Comparison of ENCODE assay signal across 8 mouse cellular contexts in genomic region chr13:21715864-21716539, GRCm38 (mm10). TPM values are rescaled to one million over a fixed set of nuclear protein-coding genes. Genes with fewer than 3 reads are reported as not detected.
DNase-seq lines count a peak whose midpoint lies in the region; ATAC-seq and TF ChIP-seq lines count a peak whose summit lies in the region.
"Not testable (repeated sequence)": the region's sequence is repeated elsewhere in the genome, so short reads cannot be mapped to it uniquely, and the experiment has no call there.

Gene Hist1h2bl, minus strand, starts transcription at chr13:21716143.
Gene Hist1h2ai, plus strand, starts transcription at chr13:21716422.

- ATAC-seq in heart, embryonic 14.5 days (ENCODE audit: insufficient number of reproducible peaks, insufficient read depth, low FRiP score, low read depth), result peak; percentile 86
- peak; percentile 86 for ATAC-seq in liver, embryonic 11.5 days (replicated peaks; ENCODE audit: low FRiP score)

- not testable (repeated sequence) for H3ac ChIP-seq in myocyte (ENCODE audit: control insufficient read depth, insufficient read length)

- peak; percentile 57 to 71 for DNase-seq in CD8-positive naive resting alpha-beta T cell, adult 2 months (ENCODE audit: low read depth in 2 of 2, low spot score in 2 of 2)
- peak; percentile 97 for DNase-seq in c-Kit-negative CD71-positive TER-119-positive erythroid progenitor cells, embryonic 14.5 days (ENCODE audit: low read depth, low spot score)
- DNase-seq in fibroblast of lung, adult 2 months (ENCODE audit: low read depth), result peak; percentile 88
- DNase-seq in kidney, postnatal 10 days, result peak; percentile 81
- peak; percentile 76 for DNase-seq in liver, embryonic 11.5 days (ENCODE audit: low spot score)
- peak; percentile 87 to 92 for DNase-seq in spleen, postnatal 4 days (ENCODE audit: low spot score in 2 of 2)

- peak within 1 kb of the TSS; percentile 75 for H3K9ac ChIP-seq in heart, embryonic 14.5 days (ENCODE audit: low read length)
- peak within 1 kb of the TSS; percentile 73 for H3K9ac ChIP-seq in liver, embryonic 11.5 days (ENCODE audit: low read depth, low read length)

- H3K36me3 ChIP-seq in heart, embryonic 14.5 days (ENCODE audit: control insufficient read depth, insufficient read depth, low read length); liver, embryonic 11.5 days (ENCODE audit: control insufficient read depth, insufficient read depth, low read length); myocyte (ENCODE audit: control insufficient read depth, insufficient read depth): not testable (repeated sequence)

- H3K9me3 ChIP-seq in heart, embryonic 14.5 days (ENCODE audit: control insufficient read depth, low read length); liver, embryonic 11.5 days (ENCODE audit: control insufficient read depth, low read length): not testable (repeated sequence)

- peak within 1 kb of the TSS; percentile 37 to 53 for H3K4me3 ChIP-seq in heart, embryonic 14.5 days (ENCODE audit: control insufficient read depth in 1 of 2, insufficient read depth in 1 of 2, low read depth in 1 of 2, low read length in 2 of 2)
- peak within 1 kb of the TSS; percentile 52 for H3K4me3 ChIP-seq in liver, embryonic 11.5 days (ENCODE audit: low read depth, low read length)
- peak within 1 kb of the TSS; percentile 30 for H3K4me3 ChIP-seq in myocyte

- H3K27ac ChIP-seq in heart, embryonic 14.5 days (replicated peaks in 1 of 2; ENCODE audit: control insufficient read depth in 1 of 2, insufficient read depth in 1 of 2, low read depth in 2 of 2, low read length in 2 of 2), result peak within 1 kb of the TSS; percentile 90 to 92
- peak within 1 kb of the TSS; percentile 97 for H3K27ac ChIP-seq in liver, embryonic 11.5 days (ENCODE audit: low read depth, low read length)

- peak; percentile 61 for TF ChIP-seq POLR2A in myocyte (IDR thresholded peaks at IDR 0.05; ENCODE audit: insufficient read length, low read depth)

- WGBS in heart, embryonic 14.5 days, result under 1% methylated on average over 28 of the region's 50 CpGs
- under 1% methylated on average over 28 of the region's 50 CpGs for WGBS in liver, embryonic 11.5 days

- H3K4me2 ChIP-seq in heart, embryonic 14.5 days (ENCODE audit: low read length), result peak within 1 kb of the TSS; percentile 74
- H3K4me2 ChIP-seq in liver, embryonic 11.5 days, result peak within 1 kb of the TSS; percentile 74
- peak within 1 kb of the TSS; percentile 97 for H3K4me2 ChIP-seq in myocyte (ENCODE audit: low read depth)

- H3K27me3 ChIP-seq in heart, embryonic 14.5 days (ENCODE audit: control insufficient read depth, insufficient read depth, low read length); liver, embryonic 11.5 days (replicated peaks; ENCODE audit: control insufficient read depth, insufficient read depth, low read length); myocyte (ENCODE audit: control insufficient read depth, insufficient read depth, insufficient read length): not testable (repeated sequence)

- H3K4me1 ChIP-seq in heart, embryonic 14.5 days (ENCODE audit: control insufficient read depth in 2 of 2, insufficient read depth in 2 of 2, low read length in 2 of 2), result peaks cover 4 to 21% of the 10 kb centered on the region in 2 experiments
- H3K4me1 ChIP-seq in liver, embryonic 11.5 days (replicated peaks; ENCODE audit: control insufficient read depth, insufficient read depth, low read length), result peaks cover 15% of the 10 kb centered on the region

- not testable (repeated sequence) for H3K79me2 ChIP-seq in myocyte (ENCODE audit: control insufficient read depth, insufficient read depth)

TF ChIP-seq in myocyte, 11 proteins besides CTCF, POLR2A, EP300 and RAD21:
- TF ChIP-seq POLR2AphosphoS2 (IDR thresholded peaks at IDR 0.05; ENCODE audit: insufficient read length, low read depth), result peak; percentile 81
TF ChIP-seq in myocyte: peak in this region for 1; not testable (repeated sequence) for 10.

RNA-seq across cellular contexts. Expression of gene Hist1h2bl, which starts in this region (rescaled TPM):
- polyA plus RNA-seq in heart, embryonic 14.5 days (2014; fragmentation: Nextera tagmentation; extraction: Ambion mirVana), result 1.2 and 1.4 TPM in 2 replicates
- polyA plus RNA-seq in liver, embryonic 11.5 days (2014; fragmentation: Nextera tagmentation; extraction: Ambion mirVana), result 1.1 and 1.6 TPM in 2 replicates
- polyA plus RNA-seq in myocyte (2012; fragmentation: generic; extraction: Trizol), result 2.7 TPM

RNA-seq across cellular contexts. Expression of gene Hist1h2ai, which starts in this region (rescaled TPM):
- polyA plus RNA-seq in heart, embryonic 14.5 days (2014; fragmentation: Nextera tagmentation; extraction: Ambion mirVana), result 12.2 and 15.1 TPM in 2 replicates
- 6.2 and 10.1 TPM in 2 replicates for polyA plus RNA-seq in liver, embryonic 11.5 days (2014; fragmentation: Nextera tagmentation; extraction: Ambion mirVana)
- polyA plus RNA-seq in myocyte (2012; fragmentation: generic; extraction: Trizol), result 6.4 TPM

Comparison
In these comparisons a context has a peak if more than half of its experiments do, and no peak if none do; other contexts are left out.
1. Peak in every context shown above with its lines: DNase-seq, ATAC-seq, H3K4me3 ChIP-seq and H3K27ac ChIP-seq.